Mouse (Mus musculus): ENCODE data around the gene Crispld2.

Gene Crispld2

DNA sequence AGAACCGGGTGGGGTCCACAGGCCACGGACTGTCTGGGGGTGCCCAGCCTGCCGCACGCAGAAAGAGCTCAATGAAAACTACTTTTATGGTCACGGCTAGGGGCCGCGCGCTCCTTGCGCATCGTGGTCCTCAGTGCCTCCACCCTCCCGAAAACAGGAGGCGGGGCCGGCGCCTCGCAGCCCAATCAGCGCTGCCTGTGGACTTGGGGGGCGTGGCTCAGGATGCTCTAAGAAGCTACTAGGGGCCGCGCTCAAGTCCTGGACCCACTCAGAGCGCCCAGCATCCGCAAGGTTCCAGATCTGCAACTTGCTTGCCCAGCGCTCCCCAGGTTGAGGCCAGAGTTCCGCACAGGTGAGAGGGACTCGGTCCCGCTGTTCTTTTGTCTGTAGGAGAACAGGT lies at the start of gene Crispld2:
TSS of gene Crispld2 (plus strand) at position 190 of the 400 bp plus-strand sequence.
- DNase-seq = peak; percentile 19

DNA sequence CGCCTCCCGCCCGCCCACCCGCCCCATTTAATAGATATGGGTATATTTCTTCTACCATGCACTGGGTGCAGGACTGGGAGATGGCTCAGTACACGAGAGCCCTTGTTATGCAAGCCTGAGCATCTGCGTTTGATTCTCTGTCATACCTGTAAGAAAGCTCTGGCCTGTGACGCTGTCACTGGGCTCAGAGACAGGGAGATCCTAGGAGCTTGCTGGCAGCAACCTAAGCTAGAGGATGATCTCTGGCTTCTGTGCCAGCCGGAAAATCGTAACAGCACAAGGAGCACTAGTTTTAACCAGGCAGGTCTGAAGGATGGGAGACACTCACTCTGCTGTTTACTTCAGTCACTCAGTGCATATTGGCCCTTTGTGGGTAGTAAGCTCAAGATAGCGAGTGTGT lies 48.6 kb upstream of the Crispld2 start:
- DNase-seq = no peak

- peak; percentile 69 for DNase-seq
Observed at GRCm38 (mm10) chr8:119944096-119944811, 48.0 kb upstream of the Crispld2 start.

GRCm38 (mm10) chr8:119946326-119946865 lies 45.8 kb upstream of the Crispld2 start:
- no peak for DNase-seq

DNA sequence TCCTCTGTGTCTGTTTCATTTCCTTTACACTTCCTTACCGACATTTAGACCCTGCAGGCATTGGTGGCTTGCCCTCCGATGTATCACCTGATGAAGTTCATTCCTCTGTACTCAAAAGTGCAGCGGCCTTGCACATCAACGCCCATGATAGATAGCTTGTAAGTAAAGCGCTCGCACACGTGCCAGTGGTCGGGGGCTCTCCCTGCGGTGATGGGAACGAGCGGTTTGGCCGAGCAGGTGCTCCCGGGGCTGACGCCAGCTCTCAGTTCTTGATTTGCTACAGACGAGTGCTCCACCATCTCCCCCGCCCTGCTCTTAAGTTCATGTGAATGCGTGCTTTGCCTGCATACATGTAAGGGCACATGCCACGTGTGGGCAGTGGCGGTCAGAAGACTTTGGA lies 44.6 kb upstream of the Crispld2 start:
- DNase-seq = no peak

DNA sequence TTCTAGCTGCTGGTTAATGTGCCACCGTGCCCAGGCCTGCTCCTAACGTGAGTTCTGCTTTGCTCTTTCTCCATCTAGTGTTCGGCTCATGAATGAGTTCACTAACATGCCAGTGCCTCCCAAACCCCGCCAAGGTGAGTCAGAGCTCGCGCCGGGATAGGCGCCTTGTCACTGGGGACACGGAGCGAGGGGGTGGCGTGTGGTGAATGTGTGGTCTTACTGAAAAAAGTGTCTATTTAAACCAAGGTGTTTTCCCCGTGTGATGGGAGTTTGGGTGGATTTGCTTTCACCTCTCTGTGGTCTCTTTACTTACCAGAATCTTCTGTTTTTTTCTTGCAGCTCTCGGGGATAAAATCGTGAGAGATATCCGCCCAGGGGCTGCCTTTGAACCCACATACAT lies 43.9 kb upstream of the Crispld2 start:
- no peak for DNase-seq

GRCm38 (mm10) chr8:119952282-119952681 lies 40.0 kb upstream of the Crispld2 start:
- DNase-seq = no peak

GRCm38 (mm10) chr8:119952747-119953146 lies 39.5 kb upstream of the Crispld2 start:
- DNase-seq = peak; percentile 79

- peak; percentile 40 for DNase-seq
Observed at GRCm38 (mm10) chr8:119955333-119955732, 36.9 kb upstream of the Crispld2 start.

GRCm38 (mm10) chr8:119958076-119958475 lies 34.2 kb upstream of the Crispld2 start:
- no peak for DNase-seq

GRCm38 (mm10) chr8:119960531-119961104 lies 31.6 kb upstream of the Crispld2 start:
- peak; percentile 67 for DNase-seq

- no peak for DNase-seq
Observed at GRCm38 (mm10) chr8:119964859-119965258, 27.4 kb upstream of the Crispld2 start.

DNA sequence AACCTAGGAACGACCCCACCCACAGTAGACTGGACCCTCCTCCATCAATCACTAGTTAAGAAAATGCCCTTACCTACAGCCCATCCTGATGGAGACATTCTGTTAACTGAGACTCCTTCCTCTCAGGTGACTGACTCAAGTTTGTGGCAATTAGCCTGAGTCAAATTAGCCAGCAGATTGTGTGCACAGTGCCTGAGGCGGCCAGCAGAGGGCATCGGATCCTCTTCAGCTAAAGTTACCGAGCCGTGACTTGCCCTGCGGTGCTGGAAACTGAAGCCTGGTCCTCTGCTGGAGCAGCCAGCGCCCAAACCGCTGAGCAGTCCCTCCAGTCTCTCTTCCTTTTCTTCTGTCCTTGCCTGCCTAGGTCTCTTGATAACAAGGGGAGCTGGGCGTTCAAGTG lies 24.8 kb upstream of the Crispld2 start:
- DNase-seq = no peak

- no peak for DNase-seq
Observed at GRCm38 (mm10) chr8:119970169-119970568, 22.1 kb upstream of the Crispld2 start.

- no peak for DNase-seq
Observed at GRCm38 (mm10) chr8:119972558-119972957, 19.7 kb upstream of the Crispld2 start.

- DNase-seq = no peak
Observed at GRCm38 (mm10) chr8:119978770-119979381, 13.4 kb upstream of the Crispld2 start.

DNA sequence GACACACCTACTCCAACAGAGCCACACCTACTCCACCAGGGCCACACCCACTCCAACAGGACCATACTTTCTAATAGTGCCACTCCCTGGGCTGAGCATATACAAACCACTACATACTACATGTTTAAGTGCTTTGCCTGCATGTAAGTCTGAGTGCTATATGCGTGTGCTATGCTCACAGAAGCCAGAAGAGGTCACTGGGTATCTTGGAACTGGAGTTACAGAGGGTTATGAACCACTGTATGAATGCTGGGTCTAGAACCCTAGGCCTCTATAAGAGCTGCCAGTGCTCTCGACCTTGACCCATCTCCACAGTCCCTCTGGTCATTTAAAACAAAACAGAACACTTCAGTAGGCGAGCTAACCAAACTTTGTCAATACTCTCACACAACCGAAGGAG lies 11.0 kb upstream of the Crispld2 start:
- DNase-seq = no peak

GRCm38 (mm10) chr8:119984085-119984484 lies 8.2 kb upstream of the Crispld2 start:
- DNase-seq = no peak

GRCm38 (mm10) chr8:119986174-119986573 lies 6.1 kb upstream of the Crispld2 start:
- DNase-seq = no peak

GRCm38 (mm10) chr8:119988087-119988486 lies 4.2 kb upstream of the Crispld2 start:
- DNase-seq = no peak

DNA sequence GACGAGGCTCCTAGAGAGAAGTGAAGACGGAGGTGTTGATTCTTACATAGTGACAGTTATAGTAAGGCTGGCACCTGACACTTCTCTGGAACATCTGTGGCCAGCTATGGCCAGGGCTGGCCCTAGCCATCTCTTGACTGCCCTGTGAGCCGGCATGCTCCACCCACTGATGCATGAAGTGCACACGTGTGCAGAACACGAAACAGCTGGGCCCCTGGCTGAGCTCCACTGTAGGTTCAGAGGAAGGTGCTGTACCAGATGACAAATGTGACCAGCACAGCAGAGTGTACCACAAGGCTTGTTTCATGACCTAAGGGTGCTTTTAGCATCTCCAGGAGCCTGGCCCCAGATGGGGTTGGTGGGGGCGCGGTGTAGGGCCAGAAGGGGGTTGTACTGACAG lies 1.9 kb downstream of the Crispld2 start:
- DNase-seq = no peak

DNA sequence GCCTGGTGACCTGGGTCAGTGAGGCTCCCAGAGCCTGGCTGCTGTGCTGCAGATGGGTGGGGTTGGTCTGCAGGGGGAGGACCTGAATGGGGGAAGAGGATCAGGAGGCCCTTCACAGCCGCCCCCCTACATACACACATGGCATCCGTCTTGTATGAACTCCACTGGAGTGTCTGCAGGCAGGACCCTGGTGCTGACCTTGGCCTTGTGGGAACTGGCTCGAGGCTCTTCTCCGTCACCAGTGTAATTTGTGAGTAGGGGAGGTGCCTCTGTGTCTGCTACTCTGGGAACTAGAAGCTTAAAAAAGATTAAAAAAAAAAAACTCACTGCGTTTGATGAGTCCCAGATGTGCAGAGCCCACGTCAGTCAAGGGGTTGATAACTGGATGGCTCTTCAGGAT lies 2.3 kb downstream of the Crispld2 start:
- DNase-seq = no peak

GRCm38 (mm10) chr8:119997266-119997665 lies 5.0 kb downstream of the Crispld2 start:
- DNase-seq = no peak

GRCm38 (mm10) chr8:120000461-120000860 lies 8.2 kb downstream of the Crispld2 start:
- DNase-seq = no peak

Measured in layer of hippocampus, adult 9-11 months (tissue).